Mouse (Mus musculus): ENCODE measurements around the gene Cebpg. TPM values are rescaled to one million over a fixed set of nuclear protein-coding genes. Genes with fewer than 3 reads are reported as not detected.

The Cebpg gene
- polyA plus RNA-seq (2017; shearing (Covaris generic)) = 52.4 TPM

GRCm38 (mm10) chr7:35056436-35056864 is at the start of gene Cebpg:
Gene Cebpg (minus strand): TSS chr7:35056573.

Other genes with a start within 250 kb of the Cebpg start
- gene Chst8, start 243.9 kb downstream of the Cebpg start, polyA plus RNA-seq (2017; shearing (Covaris generic)) = not detected
- gene Pepd, start 144.2 kb downstream of the Cebpg start, polyA plus RNA-seq (2017; shearing (Covaris generic)) = 44.9 TPM
- gene Cebpa, start 62.7 kb upstream of the Cebpg start, polyA plus RNA-seq (2017; shearing (Covaris generic)) = not detected
- gene Slc7a10, start 129.8 kb upstream of the Cebpg start, polyA plus RNA-seq (2017; shearing (Covaris generic)) = not detected
- gene Lrp3, start 158.9 kb upstream of the Cebpg start, polyA plus RNA-seq (2017; shearing (Covaris generic)) = not detected